Mouse (Mus musculus): ENCODE results near the gene Cobll1.

GRCm38 (mm10) chr2:65083411-65083810, 155.8 kb downstream of the Cobll1 start:
- no peak for TF ChIP-seq CTCF (IDR thresholded peaks at IDR 0.05; ENCODE audit: borderline replicate concordance, insufficient read depth, low read depth, low read length)
- TF ChIP-seq POLR2A (IDR thresholded peaks at IDR 0.05; ENCODE audit: borderline replicate concordance, insufficient read depth, low read length) = no peak
